Mouse (Mus musculus) cerebellum, postnatal 25 days (tissue): Measurements from ENCODE around the gene Zfp472.

Experiments used
- DNase-seq, 2 experiments: peaks; one replicate each; pipeline ENCODE4 v3.0.0; 2021; ENCODE audit warnings: mixed read lengths in 2 of 2

Zfp472 gene

DNA sequence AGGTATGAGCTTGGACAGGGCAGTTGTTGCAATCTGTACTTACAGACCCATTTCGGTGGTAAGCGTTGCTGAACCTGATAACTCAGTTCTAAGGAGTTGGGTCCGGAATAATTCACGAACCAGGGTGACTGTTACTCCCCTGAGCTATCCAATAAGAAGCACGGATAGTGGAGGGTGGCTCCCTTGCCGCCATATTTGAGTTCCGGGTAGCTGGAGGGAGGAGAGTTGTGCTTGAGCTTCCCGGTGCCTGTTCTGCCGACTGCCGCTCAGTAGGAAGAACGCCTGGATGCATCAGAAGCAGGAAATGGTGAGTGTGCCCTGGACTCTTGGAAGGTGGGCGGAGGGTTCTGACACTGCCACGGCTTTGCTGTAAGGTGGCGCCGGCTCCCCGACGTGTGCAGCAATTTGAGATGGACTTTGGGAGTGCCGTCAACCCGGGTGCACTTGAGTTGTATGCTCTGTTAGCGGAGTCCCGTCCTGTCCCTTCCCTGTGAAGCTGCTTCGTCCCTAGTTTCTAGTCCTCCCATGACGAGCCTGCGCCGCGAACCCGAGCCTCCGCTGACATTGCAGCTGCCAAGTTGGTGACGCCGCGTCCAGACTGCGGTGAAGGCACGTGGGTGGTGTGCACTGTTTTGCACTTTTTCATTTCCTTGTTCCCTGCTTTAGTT is at the start of gene Zfp472:
Gene Zfp472 (plus strand): TSS at position 192 of the 668 bp plus-strand sequence.
- DNase-seq, result peak; percentile 89

DNA sequence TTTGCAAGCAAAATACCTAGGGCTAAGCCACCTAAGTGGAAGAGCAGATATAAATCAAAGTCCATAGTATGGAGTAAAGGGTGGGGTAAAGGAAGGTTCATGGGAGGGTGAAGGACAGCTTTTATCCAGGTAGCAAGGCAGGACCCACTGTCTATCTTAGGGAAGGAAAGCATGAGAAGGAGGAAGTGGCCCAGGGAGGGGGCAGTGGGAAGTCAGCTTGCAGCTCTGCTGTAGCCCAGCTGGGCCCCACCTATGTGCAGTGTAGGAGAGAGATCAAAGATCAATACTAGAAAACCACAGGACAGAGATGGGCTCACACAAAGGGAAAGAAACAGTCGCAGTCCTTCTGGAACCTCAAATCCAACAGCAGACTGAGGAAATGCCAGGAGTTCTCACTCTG is 49.5 kb upstream of the Zfp472 start:
- no peak for DNase-seq

DNA sequence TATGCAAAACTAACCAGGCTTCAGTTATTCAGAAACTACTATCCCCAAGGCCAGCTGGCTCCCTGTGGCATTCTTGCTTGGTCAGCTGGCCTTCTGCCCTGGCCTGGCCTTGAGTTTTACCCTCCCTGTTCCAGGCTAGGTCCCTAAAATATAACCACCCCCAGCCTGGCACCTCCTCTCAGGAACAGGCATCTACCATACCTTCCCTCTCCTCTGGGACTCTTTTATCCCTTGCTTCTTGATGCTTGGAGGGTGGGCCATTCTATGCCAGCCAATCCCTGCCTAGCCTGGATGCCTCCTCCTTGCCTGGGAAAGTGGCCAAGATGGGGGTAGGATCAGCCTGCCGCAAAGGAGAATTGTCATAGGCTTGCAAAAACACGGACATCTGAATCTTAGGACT is 48.5 kb upstream of the Zfp472 start, which contains the start of gene Cyp4f14:
Gene Cyp4f14 (minus strand): TSS at position 212 of the 400 bp plus-strand sequence.
- peak; percentile 49 to 65 for DNase-seq

GRCm38 (mm10) chr17:32919123-32919522 is 46.5 kb upstream of the Zfp472 start:
- no peak for DNase-seq

DNA sequence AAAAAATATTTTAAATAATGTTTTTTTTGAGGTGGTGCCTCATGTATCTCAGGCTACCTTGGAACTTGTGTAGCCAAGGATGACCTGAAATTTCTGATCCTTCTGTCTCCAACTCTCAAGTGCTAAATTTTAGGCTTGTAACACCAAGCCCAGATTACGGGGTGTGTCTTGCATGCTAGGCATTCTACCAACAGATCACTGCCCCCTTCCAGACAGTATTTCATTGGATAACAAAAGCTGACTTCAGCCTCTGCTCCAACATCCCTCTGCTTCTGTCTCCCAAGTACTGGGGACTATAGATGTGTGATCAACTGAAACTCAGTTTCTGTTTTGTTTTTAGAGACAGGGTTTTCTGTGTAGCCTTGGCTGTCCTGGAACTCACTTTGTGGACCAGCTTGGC is 41.9 kb upstream of the Zfp472 start:
- no peak for DNase-seq

GRCm38 (mm10) chr17:32924658-32925312 is 40.8 kb upstream of the Zfp472 start:
- peak; percentile 76 to 84 for DNase-seq

- DNase-seq, result no peak
Observed at GRCm38 (mm10) chr17:32927803-32928202, 37.8 kb upstream of the Zfp472 start.

- DNase-seq, result no peak
Observed at GRCm38 (mm10) chr17:32939831-32940230, 25.8 kb upstream of the Zfp472 start.

GRCm38 (mm10) chr17:32943661-32944060 is 22.0 kb upstream of the Zfp472 start:
- DNase-seq, result no peak

GRCm38 (mm10) chr17:32944402-32945035 is 21.1 kb upstream of the Zfp472 start:
- DNase-seq, result no peak

DNA sequence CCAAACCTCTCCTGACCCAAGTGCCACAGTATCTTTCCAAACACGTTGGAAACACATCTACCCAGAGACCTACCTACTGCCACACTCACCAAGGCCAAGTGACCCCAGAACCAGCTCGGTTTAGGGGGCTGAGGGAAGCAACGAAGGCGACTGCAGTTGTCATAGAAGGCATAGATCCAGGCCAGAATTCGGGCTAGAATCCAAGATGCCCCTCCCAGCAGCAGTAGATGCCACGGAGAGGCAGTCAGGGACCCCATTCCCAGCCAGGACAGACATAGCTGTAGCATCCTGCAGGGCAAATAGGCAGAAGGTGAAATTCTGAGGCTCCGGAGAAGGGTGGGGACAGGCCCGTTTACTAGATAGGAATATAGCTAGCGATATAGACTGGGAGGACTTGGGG is 18.9 kb upstream of the Zfp472 start:
- DNase-seq, result peak in 1 of 2 experiments; percentile 15

GRCm38 (mm10) chr17:32947215-32947914 is 18.2 kb upstream of the Zfp472 start, which contains the start of gene Cyp4f13:
Cyp4f13 (minus strand) TSS chr17:32947402.
- peak; percentile 94 to 97 for DNase-seq

GRCm38 (mm10) chr17:32950136-32950535 is 15.5 kb upstream of the Zfp472 start:
- no peak for DNase-seq

DNA sequence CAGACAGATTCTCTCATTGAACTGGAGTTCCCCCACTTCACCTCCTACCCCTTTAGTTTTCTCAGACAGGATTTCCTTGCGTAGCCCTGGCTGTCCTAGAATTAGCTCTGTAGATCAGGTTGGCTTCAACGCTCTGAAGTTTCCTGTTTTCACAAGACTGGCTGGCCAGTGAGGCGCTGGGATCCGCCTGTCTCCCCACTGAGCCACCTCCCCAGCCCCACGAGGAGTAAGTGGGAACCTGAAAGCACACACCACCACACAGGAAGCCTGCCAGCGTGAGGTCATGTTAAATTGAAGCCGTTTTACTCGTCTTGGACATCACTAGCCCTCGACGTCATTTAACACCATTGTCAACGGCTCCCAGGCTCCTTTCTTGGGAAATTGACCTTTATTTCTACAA is 14.6 kb upstream of the Zfp472 start:
- no peak for DNase-seq

- DNase-seq, result peak; percentile 82 to 94
Observed at GRCm38 (mm10) chr17:32951441-32951840, 14.2 kb upstream of the Zfp472 start.

DNA sequence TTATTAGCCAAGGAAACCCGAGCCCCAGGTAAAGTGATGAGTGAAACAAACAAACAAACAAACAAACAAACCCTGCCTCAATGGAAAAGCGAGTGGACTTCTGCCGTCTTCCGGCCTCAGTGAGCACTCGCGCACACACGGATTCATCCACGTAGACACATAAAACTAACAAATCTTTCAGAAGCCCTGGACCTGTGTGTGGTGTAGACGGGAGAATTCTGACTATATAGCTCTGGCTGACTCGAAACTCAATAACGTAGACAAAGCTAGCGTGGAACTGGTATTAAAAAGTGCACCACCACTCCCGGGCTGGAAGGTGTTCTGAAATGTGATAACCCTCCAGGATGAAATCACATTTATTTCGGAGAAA is 376 bp upstream of the Zfp472 start:
- peak in 1 of 2 experiments; percentile 51 for DNase-seq

DNA sequence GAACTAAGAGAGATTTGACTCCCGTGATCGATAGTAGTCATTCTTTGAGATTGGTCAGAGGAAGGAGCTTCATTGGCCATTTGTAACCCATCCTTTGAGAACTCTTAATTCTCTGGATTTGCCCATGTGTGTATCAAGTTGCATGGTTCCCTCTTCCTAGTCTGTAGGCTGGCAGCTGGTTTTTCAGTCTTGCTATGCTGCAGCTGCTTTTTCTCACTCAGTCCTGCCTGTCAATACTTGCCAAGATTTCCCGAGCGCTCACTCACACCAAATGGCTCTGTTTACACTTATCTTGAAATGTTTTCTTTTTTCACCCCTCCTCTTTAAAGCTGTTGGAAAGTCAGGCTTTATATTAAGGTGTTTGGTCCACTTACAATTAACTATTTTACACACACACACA is 15.7 kb downstream of the Zfp472 start:
- DNase-seq, result no peak

- DNase-seq, result no peak
Observed at GRCm38 (mm10) chr17:32986301-32986700, 20.7 kb downstream of the Zfp472 start.

- peak; percentile 8 to 27 for DNase-seq
Observed at GRCm38 (mm10) chr17:32991965-32992698, 26.5 kb downstream of the Zfp472 start.

DNA sequence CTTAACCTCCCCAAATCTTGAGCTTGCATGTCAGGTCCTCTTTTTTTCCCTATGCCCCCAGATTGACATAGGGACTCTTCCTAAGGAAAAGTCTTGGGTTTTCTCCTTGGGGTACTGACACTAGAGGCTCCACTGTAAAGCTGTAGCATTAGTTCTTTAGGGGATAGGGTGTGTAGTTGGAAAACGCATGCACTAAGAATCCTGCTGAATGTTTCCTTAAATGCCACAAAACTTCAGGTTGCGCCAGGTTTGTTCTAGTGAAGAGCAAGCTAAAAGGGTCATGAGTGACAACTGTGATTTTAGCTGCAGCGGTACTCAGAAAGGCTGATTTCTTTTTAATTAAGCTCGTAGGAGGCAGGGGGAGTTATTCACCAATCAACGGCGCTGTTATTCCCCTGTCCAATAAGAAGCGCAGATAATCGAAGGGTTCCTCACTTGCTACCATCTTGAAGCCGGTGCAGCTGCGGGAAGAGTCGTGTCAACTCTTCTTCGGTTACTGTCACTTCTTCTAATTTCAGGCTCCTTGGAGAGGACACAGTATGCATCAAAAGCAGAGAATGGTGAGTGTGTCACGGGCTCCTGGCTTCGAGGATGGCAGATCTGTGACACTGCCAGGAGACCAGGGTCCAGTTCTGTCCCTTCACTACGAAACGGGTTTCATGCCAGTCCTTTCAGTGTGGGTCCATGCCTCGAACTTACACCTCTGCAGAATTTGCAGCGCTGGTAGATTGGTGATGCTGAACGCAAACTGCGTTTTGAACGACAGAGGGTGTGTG is 27.3 kb downstream of the Zfp472 start, which contains the start of gene Zfp952:
Gene Zfp952 (plus strand): TSS at position 431 of the 776 bp plus-strand sequence.
- peak; percentile 84 to 86 for DNase-seq

- no peak for DNase-seq
Observed at GRCm38 (mm10) chr17:32998492-32998891, 32.9 kb downstream of the Zfp472 start.

- no peak for DNase-seq
Observed at GRCm38 (mm10) chr17:33008337-33008736, 42.7 kb downstream of the Zfp472 start.
